Mouse (Mus musculus) right cerebral cortex, postnatal 4 days (tissue): ENCODE data around the gene Atpaf2.
"Not testable (repeated sequence)": the region's sequence is repeated elsewhere in the genome, so short reads cannot be mapped to it uniquely, and the experiment has no call there.

Experiments
- DNase-seq: peaks from one replicate; pipeline ENCODE4 v3.0.0-alpha.2; 2022

Atpaf2 gene

DNA sequence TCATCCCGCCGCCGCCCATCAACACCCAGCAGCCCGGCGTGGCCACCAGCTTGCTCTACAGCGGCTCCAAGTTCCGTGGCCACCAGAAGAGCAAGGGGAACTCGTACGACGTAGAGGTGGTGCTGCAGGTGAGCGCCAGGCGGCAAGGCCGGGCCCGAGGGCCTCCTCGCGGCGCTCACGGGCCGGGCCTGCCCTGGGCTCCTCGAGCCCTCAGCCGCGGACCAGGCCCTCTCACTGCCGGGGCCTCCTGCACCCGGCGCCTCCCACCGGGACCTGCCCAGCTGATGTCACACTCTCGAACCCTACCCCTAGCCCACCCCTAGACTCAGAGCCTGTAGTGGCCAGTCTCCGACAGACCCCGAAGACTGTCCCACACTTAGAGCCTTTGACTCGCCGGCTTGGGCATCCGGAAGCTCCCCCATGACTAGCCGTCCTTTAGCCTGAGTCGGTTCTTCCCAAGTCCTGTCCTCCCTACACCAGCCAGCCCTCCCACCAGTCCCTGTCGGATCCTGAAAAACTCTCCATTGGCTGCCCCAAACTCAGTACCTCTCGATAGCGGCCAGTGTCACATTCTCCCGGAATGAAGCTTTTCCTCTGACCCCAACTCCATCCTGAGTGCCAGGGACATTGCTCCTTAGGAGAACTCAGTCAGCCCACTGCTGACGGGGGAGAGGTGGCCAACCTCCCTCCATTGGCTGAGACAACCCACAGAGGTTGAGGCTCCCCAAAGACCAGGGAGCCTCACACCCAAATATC, at the start of gene Atpaf2:
Gene Atpaf2, minus strand, starts transcription at position 741 of the 756 bp plus-strand sequence.
- DNase-seq, result peak; percentile 30

DNA sequence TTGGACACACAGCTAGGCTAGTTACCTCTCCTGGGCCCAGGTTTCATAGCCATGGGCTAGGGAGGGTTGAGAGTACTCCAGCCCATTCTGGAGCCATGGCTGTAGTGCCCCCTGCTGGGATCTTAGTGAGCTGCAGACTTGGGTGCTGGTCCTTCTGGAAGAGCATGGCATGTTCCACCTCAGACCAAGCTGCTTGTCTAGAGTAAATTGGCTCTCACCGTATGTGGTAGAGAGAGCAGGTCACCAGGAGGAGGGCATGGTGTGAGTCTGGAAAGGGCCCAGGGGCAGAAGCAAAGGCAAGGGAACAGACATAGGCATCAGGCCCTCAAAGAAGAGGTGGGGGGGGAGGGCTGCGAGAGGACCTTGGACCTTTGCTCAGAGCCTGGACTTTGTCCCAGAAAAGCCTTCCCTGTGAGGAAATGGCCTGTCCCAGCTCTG, 47.7 kb upstream of the Atpaf2 start:
- DNase-seq, result peak; percentile 28

DNA sequence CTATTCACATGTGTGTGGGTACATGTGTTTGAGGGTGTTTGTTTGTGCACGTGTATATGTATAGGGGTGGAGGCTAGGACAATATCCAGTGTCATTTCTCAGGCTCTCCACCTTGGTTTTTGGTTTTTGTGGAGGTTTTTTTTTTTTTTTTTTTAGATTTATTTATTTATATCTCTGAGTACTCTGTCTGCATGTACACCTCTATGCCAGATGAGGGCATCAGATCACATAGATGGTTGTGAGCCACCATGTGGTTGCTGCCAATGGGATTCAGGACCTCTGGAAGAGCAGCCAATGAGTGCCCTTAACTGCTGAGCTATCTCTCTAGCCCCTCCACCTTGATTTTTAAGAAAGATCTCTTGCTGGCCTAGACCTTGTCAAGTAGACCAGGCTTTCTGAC, 39.7 kb upstream of the Atpaf2 start:
- DNase-seq, result no peak

DNA sequence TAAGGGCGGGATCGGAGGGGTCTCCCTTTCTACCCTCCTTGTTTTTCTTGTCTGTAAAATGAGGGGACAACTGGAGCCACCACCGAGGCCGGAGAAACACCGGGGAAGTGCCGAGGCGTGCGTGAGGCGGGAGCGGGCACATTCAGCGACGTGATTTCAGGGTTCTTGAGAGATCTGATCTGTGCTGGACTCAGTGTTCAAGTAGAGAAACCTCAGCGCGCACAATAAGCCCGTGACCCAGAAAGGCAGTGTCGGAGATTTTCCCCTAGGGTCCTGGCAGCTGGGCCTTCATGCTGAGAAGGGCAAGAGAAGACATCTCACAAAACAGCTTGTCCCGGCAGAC, 36.5 kb upstream of the Atpaf2 start:
- no peak for DNase-seq

DNA sequence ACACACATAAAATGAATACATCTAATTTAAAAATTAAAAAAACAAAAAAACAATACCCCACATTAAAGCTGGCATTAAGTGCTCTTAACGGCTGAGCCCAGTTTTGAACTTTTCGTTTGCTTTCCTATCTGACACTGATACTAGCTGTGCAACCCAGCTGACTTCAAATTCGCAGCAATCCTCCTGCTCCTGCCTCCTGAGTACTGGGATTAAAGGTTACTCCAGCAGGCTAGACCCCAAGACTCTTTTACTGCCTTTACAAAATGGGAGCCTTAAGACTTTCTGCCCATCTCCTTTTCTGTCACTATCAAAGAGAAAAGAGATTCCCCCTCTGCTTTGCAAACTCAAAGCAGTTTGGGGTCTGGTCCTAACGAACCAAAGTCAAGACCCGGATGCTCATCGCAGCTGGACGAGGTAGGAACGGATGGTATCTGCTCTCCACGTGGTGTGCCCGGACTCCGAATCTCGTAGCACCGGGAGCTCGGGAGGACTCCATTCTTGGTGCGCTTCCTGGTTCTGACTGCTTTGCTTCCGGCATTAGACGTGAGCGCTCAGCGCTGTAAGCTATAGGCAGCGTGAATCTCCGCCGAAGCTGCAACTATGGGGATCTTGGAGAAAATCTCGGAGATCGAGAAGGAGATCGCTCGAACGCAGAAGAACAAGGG, 36.0 kb upstream of the Atpaf2 start, which contains the start of gene Drg2:
Gene Drg2, plus strand, starts transcription at position 512 of the 665 bp plus-strand sequence.
- DNase-seq, result peak; percentile 88

DNA sequence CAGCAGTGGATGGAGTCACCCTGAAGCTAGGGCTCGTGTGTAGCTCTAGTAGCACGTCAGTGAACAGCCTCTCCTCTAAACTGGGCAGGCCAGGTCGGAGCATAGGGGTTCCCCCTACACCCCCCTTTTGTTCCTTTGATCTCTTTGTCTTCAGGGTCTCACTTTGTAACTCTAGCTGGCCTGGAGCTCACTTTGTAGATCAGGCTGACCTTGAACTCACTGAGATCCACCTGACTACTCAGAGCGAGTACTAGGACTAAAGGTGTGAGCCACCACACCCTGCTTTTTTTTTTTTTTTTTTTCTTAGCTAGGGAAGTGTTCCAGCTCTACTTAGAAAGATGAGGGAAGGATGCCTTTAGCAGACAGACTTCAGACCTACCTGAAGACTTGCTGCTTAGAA, 25.8 kb upstream of the Atpaf2 start:
- no peak for DNase-seq

DNA sequence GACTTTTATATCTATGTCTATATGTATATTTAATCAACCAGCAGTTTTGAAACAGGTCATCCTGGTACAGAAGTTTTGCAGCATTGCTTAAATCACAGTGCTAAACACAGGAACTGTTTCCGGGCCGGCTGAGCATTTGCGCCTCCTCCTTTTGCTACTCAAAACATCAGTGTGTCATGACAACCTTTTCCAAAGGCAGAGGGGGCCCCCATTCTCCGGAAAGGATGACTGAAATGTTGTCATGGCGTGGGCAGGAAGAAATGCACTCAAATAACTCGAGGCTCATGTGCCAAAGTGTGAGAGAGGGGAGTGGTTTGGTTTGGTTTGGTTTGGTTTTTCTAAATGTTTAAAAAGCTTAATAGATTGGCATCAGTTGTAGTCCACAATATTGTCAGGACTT, 24.6 kb upstream of the Atpaf2 start:
- DNase-seq, result no peak

DNA sequence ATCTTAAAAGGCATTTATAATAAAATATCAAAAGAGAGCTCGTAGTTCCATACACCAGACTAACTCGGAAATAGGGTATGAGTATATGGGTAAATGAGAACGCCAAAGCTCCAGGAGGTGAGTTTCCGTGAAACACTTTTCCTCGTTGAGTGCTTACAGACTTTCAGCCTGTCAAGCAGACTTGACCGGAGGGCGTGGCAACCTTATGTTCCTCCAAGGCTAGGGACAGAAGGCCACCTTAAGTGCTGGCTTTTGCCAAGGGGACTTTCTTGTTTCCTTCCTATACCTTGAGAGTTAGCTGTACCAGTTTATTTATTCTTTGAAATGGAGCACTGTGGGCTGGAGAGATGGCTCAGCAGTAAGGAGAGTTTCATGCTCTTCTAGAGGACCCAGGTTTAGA, 21.9 kb upstream of the Atpaf2 start:
- DNase-seq, result no peak

DNA sequence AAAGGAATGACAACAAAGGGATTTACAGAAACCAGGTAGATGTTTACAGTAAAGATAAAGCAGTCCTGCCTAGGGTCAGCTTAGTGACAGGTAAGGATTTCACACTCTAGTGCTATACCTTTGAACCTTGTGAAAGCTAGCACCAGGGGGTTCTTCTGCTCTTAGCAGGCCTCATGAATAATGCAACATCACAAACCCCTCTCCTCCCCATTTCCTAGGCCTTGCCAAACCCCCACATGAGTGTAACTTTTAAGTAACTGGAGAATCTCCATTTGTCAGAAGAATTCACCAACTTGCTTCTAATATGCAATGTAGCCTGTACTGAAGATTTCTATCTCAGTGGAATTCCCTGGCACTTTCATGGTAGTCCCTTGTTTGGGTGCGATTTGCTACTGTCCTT, 21.4 kb upstream of the Atpaf2 start:
- not testable (repeated sequence) for DNase-seq

DNA sequence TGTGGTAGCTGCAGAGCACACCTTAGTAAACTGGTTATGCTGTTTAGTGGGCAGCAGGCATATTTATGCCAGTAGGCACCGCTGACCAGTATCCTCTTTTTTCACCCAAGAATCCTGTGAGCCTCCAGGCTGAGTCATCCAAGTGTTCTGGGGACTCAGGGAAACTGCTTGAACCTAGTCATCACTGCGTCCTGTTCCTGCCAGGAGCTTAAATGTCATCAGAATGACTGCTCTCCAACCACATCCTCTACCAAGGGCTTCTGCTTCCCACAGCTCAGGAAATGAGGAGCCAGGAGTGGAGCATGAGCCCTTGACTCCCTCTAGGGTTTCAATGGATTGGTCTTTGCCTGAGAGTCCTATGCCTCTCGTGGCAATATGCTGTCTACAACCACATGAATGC, 18.4 kb upstream of the Atpaf2 start:
- no peak for DNase-seq

DNA sequence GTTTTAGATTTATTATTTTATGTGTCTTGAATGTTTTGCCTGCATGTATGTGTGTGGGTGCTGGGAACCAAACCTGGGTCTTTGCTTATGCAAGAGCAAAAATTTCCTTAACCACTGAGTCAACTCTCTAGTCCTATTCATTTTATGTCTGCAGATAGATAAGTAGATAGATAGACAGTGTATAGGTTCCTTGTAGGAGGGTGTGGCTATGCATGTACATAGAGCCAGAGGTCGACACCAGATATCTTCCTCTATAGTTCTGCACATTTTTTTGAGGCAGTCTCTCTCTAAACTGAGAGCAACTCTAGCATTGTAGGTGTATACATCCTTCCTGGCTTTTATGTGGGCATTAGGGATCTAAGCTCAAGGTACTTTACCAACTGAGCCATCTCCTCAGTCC, 16.9 kb upstream of the Atpaf2 start:
- no peak for DNase-seq

DNA sequence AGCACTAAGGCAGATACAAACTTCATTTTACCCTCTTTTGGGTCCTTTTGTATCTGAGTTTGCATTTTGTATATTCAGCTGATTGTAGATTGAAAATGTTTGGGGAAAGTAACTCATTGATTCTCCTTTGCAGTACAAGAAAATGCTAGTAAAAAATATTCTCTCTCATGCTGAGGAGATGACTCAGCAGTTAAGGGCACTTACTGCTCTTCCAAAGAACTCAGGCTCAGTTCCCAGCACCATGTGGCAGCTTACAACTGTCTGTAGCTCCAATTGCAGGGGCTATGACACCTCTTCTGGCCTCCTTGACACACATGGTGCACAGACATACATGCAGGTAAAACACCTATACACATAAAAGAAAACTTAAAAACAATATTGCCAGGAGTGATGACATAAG, 15.2 kb upstream of the Atpaf2 start:
- no peak for DNase-seq

DNA sequence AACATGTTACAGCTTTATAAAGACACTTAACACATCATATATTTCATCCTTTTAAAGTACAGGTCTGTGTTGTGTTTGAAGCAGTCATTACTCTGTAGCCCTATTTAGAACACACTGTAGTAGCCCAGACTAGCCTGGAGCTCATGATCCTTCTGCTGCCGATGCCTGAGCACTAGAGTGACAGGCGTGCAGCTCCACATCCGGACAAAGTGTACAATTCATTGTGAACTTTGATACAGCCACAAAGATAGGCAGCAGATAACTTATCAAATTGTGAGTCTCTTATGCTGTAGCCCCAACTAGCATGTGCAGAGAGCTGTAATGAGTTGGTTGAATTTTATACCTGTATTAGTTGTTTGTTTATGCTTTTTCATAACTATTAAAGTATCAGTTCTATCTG, 9.4 kb upstream of the Atpaf2 start:
- no peak for DNase-seq

DNA sequence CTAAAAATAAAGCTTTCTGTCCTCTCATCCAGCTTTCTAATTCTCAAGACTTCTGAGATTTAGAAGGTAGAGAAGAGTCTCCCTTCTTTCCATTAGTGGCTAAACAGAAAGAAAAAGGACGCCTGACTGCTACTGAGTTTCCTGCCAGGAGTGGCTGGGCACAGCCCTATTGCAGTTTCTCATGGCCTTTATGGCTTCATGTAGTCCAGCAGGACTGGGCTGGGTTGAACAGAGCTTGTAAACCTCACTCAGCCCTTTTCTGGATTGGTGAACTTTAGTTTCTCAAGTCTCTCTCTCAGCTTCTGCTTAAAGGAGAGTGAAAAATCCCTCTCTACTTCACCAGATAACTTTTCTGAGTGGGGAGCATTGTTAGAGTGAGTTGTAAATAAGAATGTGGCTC, 8.2 kb upstream of the Atpaf2 start:
- no peak for DNase-seq

DNA sequence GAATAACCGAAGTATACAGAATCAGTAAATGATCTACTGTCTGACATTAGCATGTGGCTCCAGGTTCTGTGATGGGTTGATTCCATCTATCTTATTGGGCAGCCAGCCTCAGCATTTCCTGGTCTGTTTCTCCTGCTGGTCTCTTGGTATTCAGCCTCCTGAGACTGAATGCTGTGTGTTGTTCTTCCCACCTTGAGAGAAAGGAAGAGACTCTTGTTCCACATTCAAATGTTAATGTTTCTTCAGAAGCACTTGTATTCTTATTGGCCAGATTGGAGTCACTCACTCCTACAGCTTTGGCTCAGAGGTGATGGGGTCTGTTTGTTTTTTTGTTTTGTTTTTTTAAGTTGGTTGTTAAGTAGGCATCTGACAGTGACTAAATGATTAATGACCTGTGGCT, 4.7 kb upstream of the Atpaf2 start:
- no peak for DNase-seq

DNA sequence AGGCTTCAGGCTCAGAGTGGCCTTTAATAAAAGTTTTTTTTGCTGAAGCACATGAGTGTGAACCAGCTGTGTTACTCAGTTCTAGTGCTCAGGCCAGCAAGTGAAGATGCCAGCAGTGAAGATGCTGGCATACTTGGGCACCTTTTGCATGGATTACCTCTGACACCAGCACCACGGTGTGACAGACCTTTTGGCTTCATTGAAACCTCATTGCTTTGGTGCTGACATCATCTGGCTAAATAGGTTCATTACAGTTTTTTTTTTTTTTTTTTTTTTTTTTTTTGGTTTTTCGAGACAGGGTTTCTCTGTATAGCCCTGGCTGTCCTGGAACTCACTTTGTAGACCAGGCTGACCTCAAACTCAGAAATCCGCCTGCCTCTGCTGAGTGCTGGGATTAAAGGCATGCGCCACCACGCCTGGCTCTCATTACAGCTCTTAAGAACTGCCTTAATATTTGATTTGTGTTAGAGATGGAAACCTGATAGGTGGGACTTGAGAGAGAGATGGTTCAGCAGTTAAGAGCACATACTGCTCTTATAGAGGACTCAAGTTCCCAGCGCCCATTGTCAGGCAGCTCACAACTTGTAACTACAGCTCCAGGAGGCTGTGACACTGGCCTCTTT, 3.9 kb upstream of the Atpaf2 start:
- DNase-seq, result no peak

DNA sequence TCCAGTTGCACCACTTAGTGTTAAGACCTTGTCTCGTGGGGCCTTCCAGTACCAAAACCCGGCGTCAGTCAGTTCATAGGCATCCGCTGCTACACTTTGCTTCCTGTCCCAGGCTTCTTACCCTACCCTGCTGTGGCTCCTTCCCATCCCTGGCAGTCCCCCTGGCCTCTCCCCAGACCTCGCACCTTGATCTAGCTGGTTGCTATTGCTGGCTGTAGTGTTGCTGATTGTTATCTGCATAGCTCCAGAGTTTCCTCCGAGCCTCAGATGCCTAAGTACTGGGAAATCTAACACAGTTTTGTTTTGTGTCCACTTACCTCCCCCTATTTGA, 181 bp upstream of the Atpaf2 start:
- DNase-seq, result no peak

DNA sequence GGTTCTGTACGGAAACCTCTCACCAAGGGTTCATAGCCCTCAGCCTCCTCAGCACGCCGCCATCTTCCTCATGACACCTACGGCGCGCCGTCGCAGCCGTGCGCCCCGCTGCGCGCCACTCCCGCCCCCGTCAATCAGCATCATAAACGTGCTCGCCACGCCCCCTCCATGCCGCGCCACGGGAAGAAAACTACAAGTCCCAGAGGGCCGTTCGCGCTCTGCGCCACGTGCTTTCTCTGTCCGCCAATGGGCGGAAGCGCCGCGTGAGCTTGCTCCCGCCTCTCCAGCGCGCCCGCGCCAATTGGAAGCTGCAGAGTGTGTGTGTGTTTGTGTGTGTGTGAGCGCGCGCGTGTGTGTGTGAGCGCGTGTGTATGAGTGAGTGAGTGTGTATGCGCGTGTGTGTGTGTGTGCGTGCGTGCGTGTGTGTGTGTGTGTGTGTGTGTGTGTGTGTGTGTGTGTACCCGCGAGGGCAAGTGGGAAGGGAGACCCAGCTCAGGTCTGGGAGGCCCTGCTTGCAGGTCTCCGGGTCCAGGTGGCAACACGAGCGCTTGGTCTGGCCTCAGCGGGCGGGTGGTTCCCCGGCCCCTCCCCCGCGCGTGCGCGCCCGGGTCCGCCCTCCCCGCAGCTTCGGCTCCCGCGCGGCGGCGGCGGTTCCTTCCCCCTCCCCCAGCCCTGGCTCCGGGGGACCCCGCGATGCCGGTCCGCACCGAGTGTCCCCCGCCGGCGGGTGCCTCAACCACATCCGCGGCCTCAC, 1.1 kb downstream of the Atpaf2 start, which contains the start of gene Gid4:
Gene Gid4, plus strand, starts transcription at position 183 of the 754 bp plus-strand sequence.
- DNase-seq, result peak; percentile 98

DNA sequence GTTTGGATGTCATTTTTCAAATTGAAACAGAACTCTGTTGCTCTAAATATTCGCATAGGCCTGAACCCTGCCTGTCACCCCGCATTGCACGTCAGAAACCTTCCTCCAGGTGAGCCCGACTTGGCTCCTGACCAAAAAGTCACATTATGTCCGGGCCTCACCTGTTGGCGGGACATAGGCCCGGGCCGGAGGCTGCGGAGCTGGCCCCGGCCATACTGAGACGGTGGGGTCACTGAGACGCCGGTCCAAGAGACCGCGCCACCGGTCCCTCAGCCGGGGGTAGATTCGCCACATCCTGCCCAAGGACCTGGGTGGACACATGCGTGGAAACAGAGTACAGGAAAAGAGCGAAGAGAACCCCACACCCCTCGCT, 1.7 kb downstream of the Atpaf2 start:
- no peak for DNase-seq

DNA sequence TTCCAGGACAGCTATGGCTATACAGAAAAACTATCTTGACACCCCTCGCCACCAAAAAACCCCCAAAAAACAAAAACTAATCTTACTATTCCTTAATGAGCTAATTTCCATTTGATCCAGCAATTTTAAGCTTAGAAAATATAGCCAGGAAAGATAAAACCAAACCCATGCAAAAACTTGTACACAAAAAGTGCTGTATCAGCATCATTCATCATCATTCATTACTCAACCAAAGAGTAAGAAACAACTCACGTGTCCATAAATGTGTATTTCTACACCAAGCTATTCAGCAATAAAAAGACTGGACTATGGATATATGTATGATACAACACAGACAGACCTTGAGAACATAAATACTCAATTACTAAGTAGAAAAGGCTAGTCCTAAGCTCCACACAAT, 5.3 kb downstream of the Atpaf2 start:
- no peak for DNase-seq

DNA sequence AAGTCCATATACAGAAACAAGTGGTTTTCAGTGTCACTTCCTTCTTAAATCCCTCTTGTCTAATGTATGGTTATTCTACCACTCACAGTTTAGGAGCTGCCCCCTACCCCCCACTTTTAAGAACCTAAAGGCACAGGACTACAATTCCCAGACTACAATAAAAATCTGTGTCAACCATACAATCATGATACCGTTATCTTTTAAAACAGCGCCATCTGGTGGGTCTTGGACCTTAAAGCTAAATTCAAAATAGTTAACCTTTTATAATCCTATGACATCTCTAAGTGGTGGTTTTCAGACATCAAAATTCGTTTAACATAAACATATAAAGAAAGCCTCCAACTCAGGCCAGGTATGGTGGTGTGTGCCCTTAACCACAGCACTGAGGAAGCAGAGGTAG, 6.1 kb downstream of the Atpaf2 start:
- peak; percentile 81 for DNase-seq

DNA sequence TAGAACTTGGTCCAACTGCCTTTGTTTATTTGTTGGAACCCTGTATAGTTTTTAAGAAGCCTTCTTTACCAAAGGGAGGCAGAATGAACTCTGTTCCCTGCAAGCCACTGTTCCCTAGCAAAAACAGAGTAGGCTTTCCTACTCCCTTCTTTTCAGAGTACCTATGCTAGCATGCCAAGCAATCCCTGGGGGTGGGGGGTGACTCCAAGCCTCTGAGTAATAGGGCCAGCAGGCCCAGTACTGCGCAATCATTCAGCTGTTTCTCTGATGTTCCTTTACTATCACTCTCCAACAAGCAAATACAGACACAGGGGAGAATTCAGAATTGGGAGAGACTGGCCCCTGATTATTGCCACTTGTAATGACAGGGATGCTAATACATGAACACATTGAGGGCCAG, 11.7 kb downstream of the Atpaf2 start:
- DNase-seq, result no peak

DNA sequence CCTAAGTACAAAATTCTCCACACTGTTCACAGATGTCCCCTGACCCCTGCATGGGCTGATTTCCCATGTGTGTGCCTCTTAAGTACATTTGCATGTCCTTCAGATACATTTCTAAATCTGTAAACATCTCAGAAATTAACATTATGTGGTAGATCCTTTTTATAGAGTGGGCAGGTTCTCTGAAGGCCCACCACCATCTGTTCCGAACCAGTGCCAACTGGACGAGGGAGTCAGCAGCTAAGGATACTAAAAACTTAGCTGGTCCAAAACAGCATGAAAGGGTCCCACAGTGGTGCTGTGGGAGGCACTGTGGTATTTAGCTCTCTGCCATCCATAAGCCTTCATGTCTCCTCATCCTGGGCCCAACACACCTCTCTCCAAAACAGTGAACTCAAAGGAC, 21.1 kb downstream of the Atpaf2 start:
- no peak for DNase-seq

DNA sequence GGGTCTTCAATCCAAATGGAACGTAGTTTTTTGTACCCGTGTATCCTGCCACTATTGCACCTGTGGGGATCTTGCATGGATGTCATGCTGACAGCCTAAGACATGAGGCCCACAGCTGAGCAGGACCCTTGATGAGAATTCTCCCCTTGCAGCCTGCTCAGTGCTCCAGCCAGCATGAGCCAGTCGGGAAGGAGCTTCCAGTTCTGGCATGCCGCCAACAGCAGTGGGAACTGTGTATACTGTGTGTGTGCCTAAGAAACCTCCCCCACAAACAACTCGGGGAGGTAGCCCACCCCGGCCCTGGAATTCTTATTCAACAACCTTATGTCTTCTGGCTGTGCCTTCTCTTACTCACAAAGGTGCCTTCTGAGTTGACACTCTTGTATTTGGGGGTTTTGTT, 21.7 kb downstream of the Atpaf2 start:
- peak; percentile 55 for DNase-seq
